ENCODE assay signal across 22 mouse cellular contexts in the genomic region with DNA sequence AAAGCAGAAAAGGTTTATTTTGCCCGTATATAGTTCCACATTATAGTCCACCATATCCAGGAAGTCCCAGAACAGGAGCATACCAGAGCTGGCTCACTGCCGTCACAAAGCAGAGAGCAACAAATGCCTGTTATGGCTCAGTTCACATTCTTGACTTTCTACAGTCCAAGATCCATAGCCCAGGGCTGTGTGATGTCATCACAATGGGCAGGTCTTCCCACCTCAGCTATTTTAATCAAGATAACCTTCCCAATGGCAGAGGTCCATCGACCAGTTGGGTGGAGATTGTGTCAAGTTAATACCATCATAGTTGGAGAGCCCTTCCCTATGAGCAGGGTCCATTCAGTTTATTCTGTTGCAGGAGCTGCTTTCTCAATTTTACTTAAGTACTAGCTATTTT. TPM values are rescaled to one million over a fixed set of nuclear protein-coding genes. Genes with fewer than 3 reads are reported as not detected.
DNase-seq lines count a peak whose midpoint lies in the region; ATAC-seq and TF ChIP-seq lines count a peak whose summit lies in the region.
"Had no signal": no experiment of that assay in that cellular context is flagged by ENCODE, and none has a peak within 500 bp of the region (broad histone marks: within the 10 kb centered on the region; RNA-seq: fewer than 3 reads in every experiment).

No protein-coding gene starts in this region.

- DNase-seq in kidney, postnatal 0 days (ENCODE audit: low spot score): no peak
- DNase-seq in kidney, adult 9 months: no peak
- peak; percentile 26 for DNase-seq in midbrain, embryonic 11.5 days (ENCODE audit: low spot score, missing footprints)
- peak; percentile 27 for DNase-seq in ZHBTc4 (ENCODE audit: low read depth, low spot score)
- no peak for DNase-seq in embryo, embryonic 11 days
- DNase-seq in thymus, postnatal 0 days (ENCODE audit: low spot score): no peak
- DNase-seq: adrenal gland, postnatal 14 days; cerebellum, adult 11-12 months; cerebellum, adult 9-10 months; cerebellum, postnatal 25 days; forebrain, postnatal 0 days; gastrocnemius, adult 2 months; gastrocnemius, postnatal 25 days had no signal

- H3K9ac ChIP-seq in kidney, postnatal 0 days (ENCODE audit: low read depth, low read length): no peak overlapping the region
- H3K9ac ChIP-seq in midbrain, embryonic 11.5 days (ENCODE audit: low read length): no peak overlapping the region
- H3K9ac ChIP-seq in midbrain, embryonic 16.5 days (ENCODE audit: low read depth, low read length): no peak overlapping the region
- H3K9ac ChIP-seq: embryonic facial prominence, embryonic 13.5 days; forebrain, embryonic 13.5 days; forebrain, postnatal 0 days; heart, embryonic 12.5 days; hindbrain, embryonic 15.5 days had no signal

- peak; percentile 40; the same call in 1 of the 2 replicates for ATAC-seq in kidney, postnatal 0 days (replicated peaks; ENCODE audit: low FRiP score, low read depth)
- no peak for ATAC-seq in midbrain, embryonic 11.5 days (ENCODE audit: low FRiP score)
- ATAC-seq in midbrain, embryonic 16.5 days: no peak
- ATAC-seq: activated CD4-positive, CD25-positive, alpha-beta regulatory T cell, adult 4 months; forebrain, embryonic 13.5 days; forebrain, postnatal 0 days had no signal

- 75% methylated on average over 3 of the region's 3 CpGs for WGBS in kidney, postnatal 0 days
- 86% methylated on average over 3 of the region's 3 CpGs for WGBS in midbrain, embryonic 11.5 days
- 89% methylated on average over 3 of the region's 3 CpGs for WGBS in midbrain, embryonic 16.5 days
- WGBS in small intestine, adult 2 months: 52% methylated on average over 3 of the region's 3 CpGs

- no peak overlapping the region for H3K4me2 ChIP-seq in kidney, postnatal 0 days (ENCODE audit: low read length)
- no peak overlapping the region for H3K4me2 ChIP-seq in midbrain, embryonic 11.5 days
- no peak overlapping the region for H3K4me2 ChIP-seq in midbrain, embryonic 16.5 days (ENCODE audit: low read length)
- H3K4me2 ChIP-seq: embryonic facial prominence, embryonic 13.5 days; forebrain, embryonic 13.5 days; heart, embryonic 12.5 days; hindbrain, embryonic 15.5 days had no signal

- TF ChIP-seq POLR2A in small intestine, adult 2 months (IDR thresholded peaks at IDR 0.05; ENCODE audit: low read depth, low read length): no peak

- H3K9me3 ChIP-seq in kidney, postnatal 0 days (replicated peaks; ENCODE audit: low read length): no peaks in the 10 kb centered on the region
- no peaks in the 10 kb centered on the region for H3K9me3 ChIP-seq in midbrain, embryonic 11.5 days (ENCODE audit: control insufficient read depth, low read length)
- H3K9me3 ChIP-seq in midbrain, embryonic 16.5 days (replicated peaks; ENCODE audit: control insufficient read depth, low read length, poor library complexity, severe bottlenecking): no peaks in the 10 kb centered on the region
- H3K9me3 ChIP-seq: embryonic facial prominence, embryonic 13.5 days; forebrain, embryonic 13.5 days; heart, embryonic 12.5 days; hindbrain, embryonic 10.5 days; hindbrain, embryonic 15.5 days had no signal

- no peaks in the 10 kb centered on the region for H3K36me3 ChIP-seq in kidney, postnatal 0 days (ENCODE audit: insufficient read depth, low read length)
- H3K36me3 ChIP-seq in midbrain, embryonic 11.5 days (ENCODE audit: control insufficient read depth, insufficient read depth, low read length): no peaks in the 10 kb centered on the region
- no peaks in the 10 kb centered on the region for H3K36me3 ChIP-seq in midbrain, embryonic 16.5 days (ENCODE audit: control insufficient read depth, insufficient read depth, low read length)
- H3K36me3 ChIP-seq in small intestine, adult 2 months (ENCODE audit: control insufficient read depth, insufficient read depth, low read length): no peaks in the 10 kb centered on the region
- H3K36me3 ChIP-seq: embryonic facial prominence, embryonic 13.5 days; heart, embryonic 12.5 days; hindbrain, embryonic 10.5 days; hindbrain, embryonic 15.5 days had no signal

- no peak for TF ChIP-seq CTCF in kidney, postnatal 0 days (IDR thresholded peaks at IDR 0.05; ENCODE audit: low read depth)
- TF ChIP-seq CTCF in small intestine, adult 2 months (IDR thresholded peaks at IDR 0.05; ENCODE audit: extremely low read depth, insufficient read length, insufficient replicate concordance, low read depth, low read length): no peak

- no peaks in the 10 kb centered on the region for H3K27me3 ChIP-seq in kidney, postnatal 0 days (ENCODE audit: insufficient read depth, low read length)
- H3K27me3 ChIP-seq in midbrain, embryonic 11.5 days (ENCODE audit: control insufficient read depth, insufficient read depth, low read length): no peaks in the 10 kb centered on the region
- H3K27me3 ChIP-seq in midbrain, embryonic 16.5 days (ENCODE audit: control insufficient read depth, insufficient read depth, low read depth, low read length): no peaks in the 10 kb centered on the region
- H3K27me3 ChIP-seq in small intestine, adult 2 months (ENCODE audit: control insufficient read depth, insufficient read depth, low read length): no peaks in the 10 kb centered on the region
- H3K27me3 ChIP-seq: CH12.LX; embryonic facial prominence, embryonic 13.5 days; forebrain, embryonic 13.5 days; heart, embryonic 12.5 days; hindbrain, embryonic 15.5 days had no signal

- no peak overlapping the region for H3K4me3 ChIP-seq in kidney, postnatal 0 days (replicated peaks; ENCODE audit: low read depth, low read length)
- H3K4me3 ChIP-seq in midbrain, embryonic 11.5 days (ENCODE audit: low read depth, low read length): no peak overlapping the region
- H3K4me3 ChIP-seq in midbrain, embryonic 16.5 days (ENCODE audit: low read depth, low read length): no peak overlapping the region
- no peak overlapping the region for H3K4me3 ChIP-seq in small intestine, adult 2 months (ENCODE audit: low read depth, low read length)
- H3K4me3 ChIP-seq: embryonic facial prominence, embryonic 13.5 days; forebrain, embryonic 13.5 days; gastrocnemius, adult 2 months; heart, embryonic 12.5 days; hindbrain, embryonic 10.5 days; hindbrain, embryonic 15.5 days had no signal

- H3K4me1 ChIP-seq in kidney, postnatal 0 days (replicated peaks; ENCODE audit: insufficient read depth, low read length): no peaks in the 10 kb centered on the region
- no peaks in the 10 kb centered on the region for H3K4me1 ChIP-seq in midbrain, embryonic 11.5 days (ENCODE audit: control insufficient read depth, insufficient read depth, low read length)
- no peaks in the 10 kb centered on the region for H3K4me1 ChIP-seq in midbrain, embryonic 16.5 days (ENCODE audit: control insufficient read depth, insufficient read depth, low read length)
- H3K4me1 ChIP-seq in small intestine, adult 2 months (ENCODE audit: control insufficient read depth, insufficient read depth, insufficient read length, low read length): peaks cover 5% of the 10 kb centered on the region; the same call in 1 of the 2 replicates
- H3K4me1 ChIP-seq: embryonic facial prominence, embryonic 13.5 days; forebrain, embryonic 13.5 days; heart, embryonic 12.5 days; hindbrain, embryonic 10.5 days; hindbrain, embryonic 15.5 days had no signal

- no peak overlapping the region for H3K27ac ChIP-seq in kidney, postnatal 0 days
- no peak overlapping the region for H3K27ac ChIP-seq in midbrain, embryonic 11.5 days (ENCODE audit: low read depth, low read length)
- H3K27ac ChIP-seq in midbrain, embryonic 16.5 days (ENCODE audit: low read length): no peak overlapping the region
- peak overlapping the region; percentile 26 for H3K27ac ChIP-seq in small intestine, adult 2 months (ENCODE audit: insufficient read depth, low read depth, low read length)
- H3K27ac ChIP-seq: embryonic facial prominence, embryonic 13.5 days; forebrain, embryonic 13.5 days; gastrocnemius, adult 2 months; hindbrain, embryonic 10.5 days; hindbrain, embryonic 15.5 days had no signal

RNA-seq across cellular contexts. Expression of gene Lurap1l, which starts 31.5 kb away (rescaled TPM):
- 18.3 and 22.2 TPM in 2 replicates for polyA plus RNA-seq in kidney, postnatal 0 days (2015; fragmentation: Nextera tagmentation; extraction: Ambion mirVana)
- 4.3 and 4.6 TPM in 2 replicates for polyA plus RNA-seq in midbrain, embryonic 11.5 days (2014; fragmentation: Nextera tagmentation; extraction: Ambion mirVana)
- polyA plus RNA-seq in midbrain, embryonic 16.5 days (2015; fragmentation: Nextera tagmentation; extraction: Ambion mirVana): 8.4 and 9.0 TPM in 2 replicates
- 21.5 and 43.1 TPM in 2 replicates for polyA plus RNA-seq in small intestine, adult 2 months (2012; rRNA removed)
- 3.9 and 4.4 TPM in 2 replicates for polyA plus RNA-seq in thymus, postnatal 0 days (2015; fragmentation: Nextera tagmentation; extraction: Ambion mirVana)
- polyA plus RNA-seq: activated CD4-positive, CD25-positive, alpha-beta regulatory T cell, adult 4 months had no signal

Comparison
In these comparisons a context has a peak if more than half of its experiments do, and no peak if none do; other contexts are left out.
1. DNase-seq: peak in midbrain, embryonic 11.5 days (single experiment) and ZHBTc4 (single experiment); none in kidney, postnatal 0 days (single experiment), kidney, adult 9 months (single experiment), embryo, embryonic 11 days (single experiment) and thymus, postnatal 0 days (single experiment).